Mouse (Mus musculus) retina, postnatal 1 day (tissue): Measurements from ENCODE around the gene Stil.

Experiments used
- DNase-seq: peaks from one replicate; pipeline ENCODE4 v3.0.0-alpha.2; 2012

Stil gene

DNA sequence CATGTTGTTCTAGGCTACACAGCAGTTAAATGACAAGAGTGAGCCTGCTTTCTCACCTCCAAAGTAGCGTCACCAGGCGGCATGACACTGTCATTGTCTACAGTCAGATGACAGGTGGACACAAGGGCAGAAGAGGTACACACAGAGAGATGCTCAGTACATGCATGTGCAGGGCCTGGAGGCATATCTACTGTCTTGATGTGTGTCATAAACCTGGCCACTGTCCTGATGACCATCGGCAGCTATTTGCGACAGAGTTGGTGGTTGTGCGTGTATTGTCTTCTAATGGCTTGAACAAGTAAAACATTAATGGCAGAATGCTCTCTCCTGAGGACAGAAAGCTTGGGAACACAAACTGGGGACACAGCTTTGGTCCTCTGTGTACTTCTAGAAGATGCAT lies 51.3 kb downstream of the Stil start:
- no peak for DNase-seq

DNA sequence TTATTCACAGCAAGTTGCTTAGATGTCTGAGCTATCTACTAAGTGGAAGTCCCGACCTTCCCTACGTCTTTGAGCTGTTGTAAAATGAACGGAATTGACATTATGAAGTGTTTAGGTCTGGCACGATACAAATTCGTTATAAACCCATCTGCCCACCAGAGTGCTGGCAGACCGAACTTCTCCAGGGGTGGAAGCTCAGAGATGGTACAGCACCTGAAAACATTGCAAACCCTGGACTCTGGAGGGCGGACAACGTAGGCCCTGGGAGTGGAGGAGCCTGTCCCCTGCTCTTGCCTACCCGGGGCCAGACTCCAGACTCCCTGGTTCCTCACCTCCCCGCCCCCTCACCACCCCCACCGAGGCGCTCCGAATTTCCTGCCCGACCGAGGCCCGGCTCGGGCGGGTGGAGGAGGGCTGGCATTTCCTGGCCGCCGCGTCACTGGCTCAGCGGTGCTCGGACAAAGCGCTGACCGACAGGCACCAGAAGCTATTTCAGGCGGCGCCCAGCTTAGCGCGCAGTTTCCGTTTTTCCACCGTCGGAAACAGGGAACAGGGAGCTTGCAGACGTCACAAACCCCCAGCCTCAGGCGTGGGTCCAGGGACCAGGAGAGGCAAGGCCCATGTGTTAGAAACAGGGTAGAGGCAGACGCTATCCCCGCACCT lies 52.5 kb downstream of the Stil start:
- DNase-seq = peak; percentile 62

- DNase-seq = no peak
These were observed 55.1 kb downstream of the Stil start for GRCm38 (mm10) chr4:115055044-115055443.

DNA sequence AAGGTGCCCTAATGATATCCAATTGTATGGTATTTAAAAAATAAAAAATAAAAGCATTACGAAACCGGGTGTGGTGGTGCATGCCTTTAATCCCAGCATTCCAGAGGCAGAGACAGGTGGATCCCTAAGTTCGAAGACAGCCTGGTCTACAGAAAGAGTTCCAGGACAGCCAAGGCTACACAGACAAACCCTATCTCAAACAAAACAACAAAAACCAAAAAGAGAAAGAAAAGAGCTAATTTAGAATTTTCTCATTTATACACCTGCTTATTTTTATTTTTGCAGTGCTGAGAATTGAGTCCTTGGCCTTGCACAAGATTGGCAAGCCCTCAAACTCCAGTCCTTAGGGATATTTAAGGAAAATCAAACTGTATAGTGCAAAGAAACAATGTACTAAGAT lies 55.7 kb downstream of the Stil start:
- DNase-seq = no peak

DNA sequence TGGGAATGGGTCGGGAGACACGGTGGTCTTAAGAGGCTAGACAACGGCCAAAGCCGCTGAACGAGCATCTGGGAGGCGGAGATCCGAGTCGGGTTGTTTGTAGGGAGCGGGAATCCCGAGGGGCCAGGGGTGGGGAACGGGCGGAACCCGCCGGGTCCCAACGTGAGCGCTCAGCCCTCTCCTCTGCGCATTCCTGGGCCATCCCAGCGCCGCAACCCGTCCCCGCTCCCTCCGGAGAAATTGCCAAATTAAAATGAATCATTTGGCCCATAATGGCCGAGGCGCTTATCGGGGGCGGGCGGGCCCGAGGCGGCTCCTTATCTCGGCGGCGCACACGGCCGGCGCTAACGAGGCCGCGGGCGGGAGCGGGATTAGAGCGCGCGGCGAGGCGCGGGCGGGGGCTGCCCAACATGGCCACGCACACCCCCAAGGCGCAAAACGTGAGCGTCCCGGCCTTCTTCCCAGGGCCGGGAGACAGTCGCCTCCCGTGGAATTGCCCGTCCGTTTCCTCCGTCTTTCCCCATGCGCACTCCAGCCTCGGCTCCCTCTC lies 56.5 kb downstream of the Stil start, which contains the start of gene Tal1:
Tal1 (plus strand) TSS at position 56 of the 550 bp plus-strand sequence.
- DNase-seq = peak; percentile 63

- DNase-seq = peak; percentile 71
These were observed 57.1 kb downstream of the Stil start for GRCm38 (mm10) chr4:115056921-115057673.

- peak; percentile 48 for DNase-seq
These were observed 57.8 kb downstream of the Stil start for GRCm38 (mm10) chr4:115057674-115058316.

DNA sequence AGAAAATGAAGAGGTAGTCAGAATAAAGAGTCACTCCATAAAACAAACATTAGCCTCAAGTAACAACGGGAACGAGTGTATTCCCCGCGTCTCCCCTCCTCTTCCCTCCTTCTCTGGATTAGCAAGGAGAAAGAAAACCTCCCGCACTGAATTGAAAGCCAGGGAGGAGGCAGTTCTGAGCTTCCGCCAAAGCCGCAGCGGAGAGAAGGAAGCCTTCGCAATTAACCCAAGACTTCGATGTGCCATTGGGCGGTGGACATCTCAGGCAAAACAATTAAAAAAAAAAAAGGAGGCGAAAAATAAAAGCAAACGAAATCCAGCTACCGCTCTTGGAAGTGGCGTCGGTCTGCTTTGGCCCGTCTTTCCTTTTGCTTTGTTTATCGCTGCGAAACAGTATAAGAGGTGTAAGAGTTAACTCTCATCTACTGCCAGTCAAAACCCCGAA lies 58.4 kb downstream of the Stil start:
- peak; percentile 62 for DNase-seq

DNA sequence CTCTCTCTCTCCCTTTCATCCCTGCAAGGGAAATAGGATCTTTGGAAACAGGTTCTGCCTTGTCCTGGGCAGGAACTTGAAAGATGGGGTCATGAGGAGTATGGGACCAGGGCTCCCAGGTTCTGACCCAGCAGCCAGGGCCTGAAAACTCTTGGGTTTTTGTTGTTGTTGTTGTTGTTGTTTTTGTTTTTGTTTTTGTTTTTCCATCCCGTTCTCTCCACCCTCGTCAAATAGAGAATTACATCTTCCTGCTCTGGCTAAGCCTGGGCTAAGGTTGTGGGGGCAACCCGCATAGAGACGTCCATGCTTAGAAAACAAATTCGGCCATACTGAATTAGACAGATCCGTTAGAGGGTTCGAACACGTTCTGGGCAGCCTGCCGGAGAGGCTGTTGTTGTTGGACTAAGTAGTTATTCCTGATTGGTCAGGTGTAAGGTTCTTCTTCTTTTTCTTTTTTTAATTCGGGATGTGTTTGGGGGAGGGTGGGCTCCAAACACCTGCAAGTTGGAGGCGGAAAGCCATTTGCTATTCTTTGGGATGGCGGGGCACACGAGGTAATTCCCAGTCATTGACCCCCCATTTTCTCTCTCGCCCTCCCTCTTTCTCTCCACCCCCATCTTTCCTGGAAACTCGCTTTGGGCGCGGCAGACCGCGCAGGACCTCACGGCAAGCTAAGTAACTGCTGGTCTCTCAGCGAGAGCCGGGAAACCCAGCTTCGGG lies 59.1 kb downstream of the Stil start:
- no peak for DNase-seq

DNA sequence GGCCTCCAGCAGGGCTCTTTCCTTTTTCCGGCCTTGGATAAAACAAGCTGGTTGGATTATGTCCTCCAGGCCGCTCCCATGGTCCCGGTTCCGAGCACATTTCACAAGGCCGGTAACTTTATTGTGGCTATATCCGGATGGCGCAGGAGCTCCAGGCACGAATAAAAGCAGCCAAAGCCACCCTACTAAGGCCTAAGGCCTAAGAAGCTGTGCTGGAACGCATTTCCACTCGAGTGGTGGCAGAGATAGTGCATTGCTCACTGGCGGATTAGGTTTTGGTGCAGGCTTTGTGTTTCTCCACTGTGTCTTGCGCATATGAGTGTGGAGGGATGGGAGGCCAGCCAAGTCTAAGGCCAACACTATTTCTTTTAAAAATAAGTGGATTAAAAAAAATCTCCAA lies 59.9 kb downstream of the Stil start:
- peak; percentile 45 for DNase-seq

DNA sequence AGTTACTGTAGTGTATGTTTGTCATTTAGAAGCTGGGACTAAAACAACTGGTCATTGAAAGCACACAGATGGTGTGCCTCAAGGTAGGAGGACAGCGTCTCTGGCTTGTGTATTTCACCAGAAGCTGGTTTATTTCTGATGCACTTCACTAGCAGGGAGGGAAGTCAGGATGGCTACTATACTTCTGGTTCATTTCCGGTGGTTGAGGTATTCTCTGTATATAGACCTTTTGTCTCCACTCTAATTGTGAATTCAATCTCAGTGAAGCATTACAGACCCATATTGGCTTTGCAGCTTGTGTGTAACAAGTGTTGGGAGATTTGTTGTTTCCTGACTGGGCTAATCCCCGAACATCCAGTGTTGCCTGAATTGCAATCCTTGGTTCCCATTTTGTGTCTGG lies 60.8 kb downstream of the Stil start:
- no peak for DNase-seq

DNA sequence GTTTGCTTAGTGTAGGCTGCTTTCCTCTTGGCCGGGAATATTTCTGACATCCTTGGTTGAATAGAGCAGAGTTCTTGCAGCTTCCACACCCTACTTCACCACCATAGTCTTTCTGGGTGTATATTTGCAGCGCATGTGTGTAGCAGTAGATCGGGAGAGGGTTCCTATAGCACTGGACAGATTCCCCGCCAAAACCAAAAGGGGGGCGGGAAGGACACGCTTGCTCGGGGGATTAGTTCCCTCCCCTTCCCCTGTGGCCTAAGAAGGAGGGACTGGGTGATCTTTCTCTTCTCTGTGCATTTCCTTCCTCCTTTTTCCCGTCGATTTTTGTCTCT lies 62.5 kb downstream of the Stil start:
- peak; percentile 38 for DNase-seq

DNA sequence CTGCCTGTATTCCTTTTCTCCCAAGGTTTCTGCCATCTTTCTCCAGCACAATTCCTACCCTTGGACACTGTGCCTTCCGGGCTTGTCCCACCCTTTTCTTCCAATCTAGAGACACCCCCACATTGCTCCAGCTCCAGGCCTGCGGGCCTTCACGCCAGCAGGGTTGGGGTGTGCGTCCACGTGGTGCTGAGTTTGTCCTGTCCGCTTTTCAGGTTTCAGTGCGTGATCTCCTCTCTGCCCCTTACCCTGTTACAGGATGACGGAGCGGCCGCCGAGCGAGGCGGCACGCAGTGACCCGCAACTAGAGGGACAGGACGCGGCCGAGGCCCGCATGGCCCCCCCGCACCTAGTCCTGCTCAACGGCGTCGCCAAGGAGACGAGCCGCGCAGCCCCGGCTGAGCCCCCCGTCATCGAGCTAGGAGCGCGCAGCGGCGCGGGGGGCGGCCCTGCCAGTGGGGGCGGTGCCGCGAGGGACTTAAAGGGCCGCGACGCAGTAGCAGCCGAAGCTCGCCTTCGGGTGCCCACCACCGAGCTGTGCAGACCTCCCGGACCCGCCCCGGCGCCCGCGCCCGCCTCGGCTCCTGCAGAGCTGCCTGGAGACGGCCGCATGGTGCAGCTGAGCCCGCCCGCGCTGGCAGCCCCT lies 63.0 kb downstream of the Stil start:
- peak; percentile 80 for DNase-seq

DNA sequence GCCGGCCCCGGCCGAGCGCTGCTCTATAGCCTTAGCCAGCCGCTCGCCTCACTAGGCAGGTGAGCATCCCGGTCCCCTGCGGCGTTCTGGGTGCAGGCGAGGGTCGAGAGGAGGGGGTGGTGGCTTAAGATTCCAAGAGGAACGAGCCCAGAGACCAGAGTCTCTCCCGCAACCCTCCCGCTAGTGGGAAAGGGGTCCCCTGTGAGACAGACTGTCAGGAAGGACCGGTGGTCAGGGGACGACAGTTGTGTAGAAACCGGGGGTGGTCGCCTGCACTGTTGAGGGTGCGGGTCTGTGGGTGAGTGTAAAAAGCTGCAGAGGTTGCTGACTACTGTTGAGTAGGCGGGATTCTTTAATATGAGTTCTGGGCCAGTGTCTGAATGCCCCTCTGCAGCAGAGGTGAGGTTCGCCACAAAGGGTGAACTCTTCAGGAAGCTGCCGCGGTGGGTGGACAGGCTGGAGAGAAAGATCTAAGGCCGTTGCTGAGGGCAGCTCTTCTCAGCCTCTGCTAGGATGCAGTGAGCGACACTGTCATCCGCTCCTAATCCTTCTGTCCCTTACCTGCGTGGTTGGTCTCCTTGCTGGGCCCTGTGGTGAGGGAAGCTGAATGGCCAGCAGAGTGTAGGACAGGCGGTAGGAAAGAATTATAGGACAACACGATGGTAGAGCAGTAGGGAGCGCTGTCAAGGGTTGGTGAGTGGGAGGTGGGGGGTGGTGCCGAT lies 63.7 kb downstream of the Stil start:
- no peak for DNase-seq

- no peak for DNase-seq
These were observed 71.7 kb downstream of the Stil start for GRCm38 (mm10) chr4:115071668-115072067.

GRCm38 (mm10) chr4:115074789-115075188 lies 74.8 kb downstream of the Stil start:
- DNase-seq = no peak

- no peak for DNase-seq
These were observed 75.4 kb downstream of the Stil start for GRCm38 (mm10) chr4:115075204-115075915.

- peak; percentile 94 for DNase-seq
These were observed 79.2 kb downstream of the Stil start for GRCm38 (mm10) chr4:115078892-115079820.

- DNase-seq = no peak
These were observed 79.9 kb downstream of the Stil start for GRCm38 (mm10) chr4:115079821-115080349.

DNA sequence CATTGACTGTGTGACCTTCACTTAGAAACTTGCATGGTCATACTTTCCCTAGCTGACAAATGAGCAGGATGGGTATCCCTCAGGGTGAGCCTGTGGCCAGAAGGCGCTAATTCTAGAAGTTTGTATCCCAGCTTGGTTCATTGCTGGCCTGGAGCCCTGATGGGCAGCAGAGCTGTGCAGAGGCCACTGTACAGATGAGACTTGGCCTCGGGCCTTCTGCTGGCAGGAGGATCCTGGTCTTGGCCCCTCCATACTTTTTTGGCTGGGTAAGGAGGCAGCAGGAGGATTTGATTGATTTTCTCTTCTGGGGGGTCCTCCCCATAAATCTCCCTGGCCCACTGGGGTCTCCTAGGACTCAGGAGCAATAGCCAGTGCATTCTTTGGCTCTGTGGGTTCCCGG lies 83.1 kb downstream of the Stil start:
- no peak for DNase-seq
